Mouse (Mus musculus): Measurements from ENCODE around the gene Lefty1. TPM values are rescaled to one million over a fixed set of nuclear protein-coding genes. Genes with fewer than 3 reads are reported as not detected.
"Not testable (repeated sequence)": the region's sequence is repeated elsewhere in the genome, so short reads cannot be mapped to it uniquely, and the experiment has no call there.

Gene Lefty1
- 1 to 10 TPM in 1 of 2 experiments, under 1 TPM in 1; 0.96 to 1.5 TPM for total RNA-seq (2021)
- long read RNA-seq, experiment 1, result 0 reads
- long read RNA-seq, experiment 2, partial matches to known transcripts, result 1 of 4 reads
- long read RNA-seq, experiment 2, other reads (novel, unspliced or antisense), result 0 of 4 reads

DNA sequence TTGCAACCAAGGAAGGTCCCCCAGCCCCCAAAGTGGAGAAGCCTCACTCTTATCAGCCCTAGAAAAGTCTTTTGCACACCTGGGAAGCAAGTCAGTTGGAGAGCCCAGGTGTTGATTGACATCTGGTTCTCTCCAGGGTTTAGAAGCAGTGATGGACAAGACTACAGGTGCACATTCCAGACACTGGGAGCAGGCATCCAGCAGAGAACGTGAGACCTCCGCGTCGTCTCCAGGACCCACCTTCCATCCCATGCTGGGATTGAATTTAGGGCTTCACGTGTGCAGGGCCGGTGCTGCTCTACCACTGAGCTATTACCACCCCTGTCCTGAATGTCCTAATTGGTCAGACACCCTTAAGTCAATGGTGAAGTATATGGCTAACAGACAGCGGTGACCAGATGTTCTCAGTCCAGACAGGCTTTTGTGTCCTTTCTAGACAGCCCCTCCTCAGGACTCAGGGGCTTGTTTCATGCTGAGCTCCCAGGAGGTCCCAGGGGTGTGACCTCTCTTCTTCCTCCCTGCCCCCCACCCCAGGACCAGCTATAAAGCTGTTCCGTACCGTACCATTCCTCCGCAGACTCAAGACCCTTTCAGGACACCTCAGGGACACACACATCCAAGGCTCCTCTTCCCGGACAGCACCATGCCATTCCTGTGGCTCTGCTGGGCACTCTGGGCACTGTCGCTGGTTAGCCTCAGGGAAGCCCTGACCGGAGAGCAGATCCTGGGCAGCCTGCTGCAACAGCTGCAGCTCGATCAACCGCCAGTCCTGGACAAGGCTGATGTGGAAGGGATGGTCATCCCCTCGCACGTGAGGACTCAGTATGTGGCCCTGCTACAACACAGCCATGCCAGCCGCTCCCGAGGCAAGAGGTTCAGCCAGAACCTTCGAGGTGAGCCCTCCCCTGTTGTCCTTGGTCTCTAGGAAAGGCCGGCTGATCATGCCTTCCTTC is at the start of gene Lefty1:
Gene Lefty1 (plus strand): TSS at position 556 of the 953 bp plus-strand sequence.
- no peak for DNase-seq (ENCODE audit: low spot score in 2 of 2)

DNA sequence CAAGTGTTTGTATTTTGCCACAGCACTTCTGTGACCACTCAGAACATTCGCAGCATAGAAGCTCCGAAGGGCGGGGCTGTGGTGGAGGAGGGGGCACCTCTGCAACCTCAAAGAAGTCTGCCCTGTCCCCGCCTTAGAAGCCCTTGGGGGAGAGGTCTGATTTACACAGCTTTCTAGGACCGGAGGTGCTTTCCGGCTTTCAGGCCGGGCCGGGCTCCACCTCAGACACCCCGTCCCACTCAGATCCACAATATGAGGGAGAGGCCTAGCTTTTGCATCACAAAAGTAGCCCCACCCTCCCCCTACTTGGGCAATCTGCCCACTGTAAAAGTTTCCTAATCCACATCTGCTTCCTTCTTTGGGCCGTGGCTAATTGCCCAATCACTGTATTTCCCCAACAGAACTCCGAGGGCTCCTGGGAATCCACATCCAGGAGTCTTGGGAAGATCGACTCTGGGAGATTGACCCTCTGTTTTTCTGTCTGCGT is 46.2 kb upstream of the Lefty1 start:
- DNase-seq (ENCODE audit: low spot score in 2 of 2), result peak; percentile 55 to 86

DNA sequence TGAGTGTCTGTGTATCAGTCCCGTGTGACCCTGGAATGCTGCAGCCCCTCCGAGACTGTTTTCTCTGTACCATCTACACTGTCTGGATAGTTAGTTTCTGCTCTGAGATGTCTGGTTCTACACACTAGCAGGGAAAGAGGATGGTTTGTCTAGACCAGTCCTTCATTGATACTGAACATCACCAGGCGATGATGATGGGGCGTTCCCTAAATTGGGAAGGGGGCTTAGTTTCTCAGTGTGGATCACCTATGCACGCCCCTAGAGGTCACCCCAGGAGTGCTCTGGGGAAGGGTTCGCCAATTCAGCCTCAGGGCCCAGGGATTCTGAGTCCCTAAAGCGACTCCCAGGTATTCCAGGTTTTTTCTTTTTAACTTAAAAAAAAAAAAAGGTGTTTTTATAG is 45.6 kb upstream of the Lefty1 start:
- no peak for DNase-seq (ENCODE audit: low spot score in 2 of 2)

GRCm38 (mm10) chr1:180889841-180890240 is 45.0 kb upstream of the Lefty1 start:
- DNase-seq (ENCODE audit: low spot score in 2 of 2), result no peak

DNA sequence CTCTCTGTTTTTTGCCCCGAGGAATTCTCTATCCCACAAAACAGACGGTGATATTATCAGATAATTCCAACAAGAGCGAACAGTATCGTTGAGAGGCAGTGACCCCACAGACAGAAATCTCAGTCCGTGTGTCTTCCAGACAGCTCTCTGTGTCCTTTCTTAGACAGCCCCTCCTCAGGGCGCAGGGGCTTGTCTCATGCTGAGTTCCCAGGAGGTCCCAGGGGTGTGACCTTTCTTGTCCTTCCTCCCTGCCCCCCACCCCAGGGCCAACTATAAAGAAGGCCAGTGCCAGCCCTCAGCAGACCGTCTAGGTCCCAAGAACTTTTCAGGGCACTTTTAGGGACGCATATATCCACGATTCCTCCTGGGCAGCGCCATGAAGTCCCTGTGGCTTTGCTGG is 42.0 kb upstream of the Lefty1 start, which contains the start of gene Lefty2:
Gene Lefty2 (plus strand): TSS at position 301 of the 400 bp plus-strand sequence.
- DNase-seq (ENCODE audit: low spot score in 2 of 2), result no peak

GRCm38 (mm10) chr1:180894088-180894987 is 40.5 kb upstream of the Lefty1 start:
- DNase-seq (ENCODE audit: low spot score in 2 of 2), result not testable (repeated sequence)

GRCm38 (mm10) chr1:180901107-180901506 is 33.7 kb upstream of the Lefty1 start:
- DNase-seq (ENCODE audit: low spot score in 2 of 2), result no peak

DNA sequence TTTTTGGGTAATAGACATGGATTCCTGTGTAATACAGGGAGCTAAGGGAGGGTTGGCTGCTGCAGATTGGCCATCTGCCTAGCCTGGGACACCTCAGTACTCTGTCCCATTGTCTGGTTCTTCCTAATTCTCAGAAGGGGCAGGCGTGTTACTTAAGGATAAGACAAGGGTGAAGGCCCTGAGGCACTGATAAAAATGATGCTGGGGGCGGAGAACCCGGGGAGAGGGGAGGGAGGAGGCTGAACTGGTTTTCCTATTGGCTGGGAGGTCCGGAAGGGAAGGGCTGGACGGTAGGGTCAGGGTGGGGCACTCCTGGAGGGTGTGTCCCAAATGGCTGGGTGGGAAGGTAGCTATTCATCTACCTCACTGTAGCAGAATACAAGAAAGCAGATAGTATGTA is 31.9 kb upstream of the Lefty1 start:
- DNase-seq (ENCODE audit: low spot score in 2 of 2), result no peak

DNA sequence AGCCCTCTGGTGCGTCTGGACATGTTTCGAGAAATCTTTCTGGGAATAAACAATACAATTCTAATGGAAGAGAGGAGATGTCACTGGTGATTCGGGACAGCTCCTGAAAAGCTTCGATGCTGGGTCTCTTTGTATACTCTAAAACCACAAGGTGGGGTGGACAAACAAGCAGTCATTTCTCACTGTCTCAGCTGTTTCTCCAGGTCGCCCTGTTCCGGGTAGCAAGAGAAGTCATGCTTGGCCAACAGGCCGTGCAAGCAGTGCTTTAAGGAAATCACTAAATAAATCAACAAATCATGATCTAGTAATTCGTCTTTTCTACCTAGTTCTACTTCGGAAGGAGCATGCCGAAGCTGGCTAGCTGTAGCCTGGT is 31.2 kb upstream of the Lefty1 start:
- no peak for DNase-seq (ENCODE audit: low spot score in 2 of 2)

GRCm38 (mm10) chr1:180904039-180904814 is 30.6 kb upstream of the Lefty1 start, which contains the start of gene Pycr2:
Gene Pycr2 (plus strand): TSS chr1:180904293.
- peak; percentile 88 to 94 for DNase-seq (ENCODE audit: low spot score in 2 of 2)

DNA sequence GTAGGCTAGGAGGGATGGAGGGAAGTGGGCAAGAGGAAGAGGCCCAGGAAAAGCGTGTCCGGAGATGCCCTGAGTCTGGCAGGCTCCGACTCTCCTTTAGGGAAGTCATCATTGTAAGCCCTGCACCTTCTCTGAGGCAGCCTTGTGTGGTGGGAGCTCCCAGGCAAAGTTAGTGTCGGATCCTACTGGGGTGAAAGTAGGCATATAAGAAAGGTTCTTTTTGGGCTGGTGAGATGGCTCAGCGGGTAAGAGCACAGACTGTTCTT is 30.1 kb upstream of the Lefty1 start:
- DNase-seq (ENCODE audit: low spot score in 2 of 2), result no peak

GRCm38 (mm10) chr1:180905307-180905706 is 29.5 kb upstream of the Lefty1 start:
- no peak for DNase-seq (ENCODE audit: low spot score in 2 of 2)

- no peak for DNase-seq (ENCODE audit: low spot score in 2 of 2)
Observed at GRCm38 (mm10) chr1:180905876-180906275, 28.9 kb upstream of the Lefty1 start.

- DNase-seq (ENCODE audit: low spot score in 2 of 2), result no peak
Observed at GRCm38 (mm10) chr1:180906461-180907147, 28.2 kb upstream of the Lefty1 start.

GRCm38 (mm10) chr1:180911138-180911537 is 23.7 kb upstream of the Lefty1 start:
- no peak for DNase-seq (ENCODE audit: low spot score in 2 of 2)

DNA sequence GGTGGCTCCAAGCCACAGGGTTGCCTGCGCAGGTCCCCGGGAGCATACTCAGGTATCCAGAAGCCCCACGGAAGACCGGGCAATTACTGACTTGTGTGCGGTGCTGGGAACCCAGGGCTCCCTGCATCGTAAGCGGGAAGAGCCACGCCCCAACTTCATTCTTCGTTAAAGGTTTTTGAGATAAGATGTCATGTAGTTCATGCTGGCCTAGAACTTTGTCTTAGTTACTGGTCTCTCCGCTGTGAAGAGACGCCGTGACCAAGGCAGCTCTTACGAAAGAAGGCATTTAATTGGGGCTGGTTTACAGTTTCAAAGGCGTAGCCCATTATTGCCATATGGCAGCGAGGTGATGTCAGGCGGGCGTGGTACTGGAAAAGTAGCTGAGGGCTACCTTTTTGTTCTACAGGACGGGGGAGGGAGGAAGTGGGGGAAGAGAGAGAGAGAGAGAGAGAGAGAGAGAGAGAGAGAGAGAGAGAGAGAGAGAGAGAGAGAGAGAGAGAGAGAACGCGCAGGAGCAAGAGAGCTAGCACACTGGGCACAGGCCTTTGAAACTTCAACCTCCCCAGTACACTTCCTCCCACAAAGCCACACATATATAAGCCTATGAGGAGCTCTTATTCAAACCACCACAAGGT is 23.1 kb upstream of the Lefty1 start:
- DNase-seq (ENCODE audit: low spot score in 2 of 2), result no peak

DNA sequence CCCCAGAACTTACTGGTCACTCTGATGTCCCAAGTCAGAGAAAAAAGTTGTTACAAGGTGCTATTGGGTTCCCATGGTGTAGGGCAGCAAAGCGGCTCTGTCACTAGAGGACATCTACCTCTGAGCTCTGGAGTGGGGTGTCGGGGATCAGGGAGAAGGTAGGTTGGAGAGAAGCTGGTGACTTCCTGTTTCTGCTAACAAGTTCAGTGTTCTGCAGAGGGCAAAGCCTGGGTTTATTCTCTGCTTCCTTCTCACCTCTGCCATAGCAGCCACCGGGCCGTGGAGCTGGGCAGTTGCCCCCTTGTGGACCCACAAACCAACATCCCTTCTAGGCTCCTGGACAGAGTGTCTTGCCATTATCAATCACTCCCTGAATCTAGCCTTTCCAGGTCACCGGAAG is 22.0 kb upstream of the Lefty1 start:
- no peak for DNase-seq (ENCODE audit: low spot score in 2 of 2)

DNA sequence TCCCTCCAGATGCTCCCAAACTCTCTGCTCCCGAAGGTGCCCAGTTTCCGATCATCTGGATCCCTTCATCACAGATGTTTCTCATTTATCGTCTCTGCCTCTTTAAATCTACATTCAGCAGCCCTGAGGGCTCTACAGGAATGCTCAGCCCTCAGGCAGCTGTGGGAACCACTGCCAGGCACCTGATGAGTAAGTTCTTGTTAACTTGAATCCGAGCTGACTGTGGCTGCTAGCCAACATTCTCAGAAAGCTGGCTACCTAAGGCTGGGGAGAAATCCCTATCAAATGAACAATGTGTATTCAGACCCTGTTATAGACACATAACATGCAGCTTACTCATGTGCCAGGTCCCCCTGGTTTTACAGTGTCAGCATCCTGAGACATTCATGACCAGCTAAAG is 21.0 kb upstream of the Lefty1 start:
- peak in 1 of 2 experiments; percentile 57 for DNase-seq (ENCODE audit: low spot score in 2 of 2)

- DNase-seq (ENCODE audit: low spot score in 2 of 2), result no peak
Observed at GRCm38 (mm10) chr1:180916425-180916824, 18.4 kb upstream of the Lefty1 start.

- no peak for DNase-seq (ENCODE audit: low spot score in 2 of 2)
Observed at GRCm38 (mm10) chr1:180917053-180917452, 17.8 kb upstream of the Lefty1 start.

Data from gastrocnemius, postnatal 4 days (tissue).